Mouse (Mus musculus) lung, embryonic 15.5 days (tissue): Measurements from ENCODE around the gene Vac14. TPM values are rescaled to one million over a fixed set of nuclear protein-coding genes. Genes with fewer than 3 reads are reported as not detected.

Source experiments
- ATAC-seq: fragments of 200-750 bp; cut with Nextera tagmentation; 2 replicates; pipeline ENCODE4 v1.8.0; 2017; ENCODE audit warnings: moderate number of reproducible peaks, borderline replicate concordance; ENCODE audit not compliant: low FRiP score, low TSS enrichment; ENCODE audit errors: extremely low read depth
- H3K27ac ChIP-seq: fragments of 300-500 bp; sonication (generic); 2 replicates; pipeline ENCODE4 v1.5.1; 2015; ENCODE audit warnings: moderate library complexity, mild to moderate bottlenecking, inconsistent platforms
- H3K27me3 ChIP-seq: fragments of 300-500 bp; sonication (generic); 2 replicates; pipeline ENCODE4 v1.6.1; 2015; ENCODE audit warnings: inconsistent platforms
- H3K36me3 ChIP-seq: fragments of 300-500 bp; sonication (generic); 2 replicates; pipeline ENCODE4 v1.6.1; 2015; ENCODE audit warnings: inconsistent platforms
- H3K4me1 ChIP-seq: fragments of 300-500 bp; sonication (generic); 2 replicates; pipeline ENCODE4 v1.6.1; 2015; ENCODE audit warnings: inconsistent platforms
- H3K4me2 ChIP-seq: fragments of 300-500 bp; sonication (generic); 2 replicates; pipeline ENCODE4 v1.6.1; 2015; ENCODE audit warnings: inconsistent platforms, mild to moderate bottlenecking, moderate library complexity
- H3K4me3 ChIP-seq: fragments of 300-500 bp; sonication (generic); 2 replicates; pipeline ENCODE4 v1.5.1; 2015; ENCODE audit warnings: mild to moderate bottlenecking, inconsistent platforms
- H3K9ac ChIP-seq: fragments of 300-500 bp; sonication (generic); 2 replicates; pipeline ENCODE4 v1.6.1; 2015; ENCODE audit warnings: inconsistent platforms
- H3K9me3 ChIP-seq: fragments of 300-500 bp; sonication (generic); 2 replicates; pipeline ENCODE4 v1.6.1; 2016; ENCODE audit warnings: inconsistent platforms
- WGBS: fragments of 180-500 bp; shearing (Covaris S2); methylation state at CpG from one replicate; pipeline ENCODE4 v1.1.7; 2015; 5-methylcytosine and 5-hydroxymethylcytosine counted together
- polyA plus RNA-seq: library from polyadenylated mRNA; unstranded; fragments of >200 nt; fragmentation: Nextera tagmentation; extraction: Ambion mirVana; gene quantifications from 2 replicates; pipeline ENCODE4 v1.2.1, GENCODE M21; 2015

Vac14 gene
- polyA plus RNA-seq, 1 experiment from 2014 or later, result 18.2 TPM

- Histone ChIP-seq H3K4me1 (peaks cover 29% of the 10 kb centered on the region), H3K4me2 (no peak overlapping the region), H3K4me3 (no peak overlapping the region), H3K27ac (peak overlapping the region; percentile 5; the same call in 1 of the 2 replicates), H3K27me3 (no peaks in the 10 kb centered on the region), H3K9me3 (no peaks in the 10 kb centered on the region), H3K36me3 (no peaks in the 10 kb centered on the region), H3K9ac (no peak overlapping the region)
- WGBS, result 56% methylated on average over 4 of the region's 4 CpGs
- no peak for ATAC-seq
Observed at GRCm38 (mm10) chr8:110694826-110695225, 76.4 kb downstream of the Vac14 start.

GRCm38 (mm10) chr8:110695431-110695830 lies 77.0 kb downstream of the Vac14 start:
- no peak for ATAC-seq
- H3K9me3 ChIP-seq, result no peaks in the 10 kb centered on the region
- H3K27ac ChIP-seq, result peak overlapping the region; percentile 72

DNA sequence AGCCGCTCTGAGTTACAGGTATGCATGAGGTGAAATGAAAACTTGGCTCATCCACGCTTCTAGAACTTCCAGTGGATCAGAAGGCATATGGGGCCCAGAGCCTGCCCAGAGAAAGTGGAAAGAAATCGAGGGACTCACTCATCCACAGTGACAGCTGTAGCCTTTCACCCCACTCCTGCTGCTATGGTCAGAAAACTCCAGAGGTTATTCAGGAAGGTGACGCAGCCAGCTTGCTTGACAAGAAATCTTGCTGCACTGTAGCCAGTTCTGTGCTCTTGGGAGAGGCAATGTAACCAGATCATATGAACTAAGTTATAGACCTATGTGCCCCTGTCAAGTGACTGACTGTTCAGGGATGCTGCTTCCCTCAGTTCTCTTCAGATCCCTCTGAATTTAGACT lies 77.7 kb downstream of the Vac14 start:
- Histone ChIP-seq H3K9me3 (no peaks in the 10 kb centered on the region), H3K9ac (no peak overlapping the region), H3K27ac (peak overlapping the region; percentile 72), H3K4me2 (0 out of 2 replicates have a peak overlapping the region, but pooled peaks have one; percentile 21), H3K36me3 (no peaks in the 10 kb centered on the region), H3K4me1 (peaks cover 27% of the 10 kb centered on the region), H3K4me3 (no peak overlapping the region), H3K27me3 (no peaks in the 10 kb centered on the region)
- WGBS, result 70% methylated on average over 4 of the region's 4 CpGs
- no peak for ATAC-seq

More at GRCm38 (mm10) chr8:110695431-110695830, 77.0 kb downstream of the Vac14 start:
- Histone ChIP-seq H3K4me2 (0 out of 2 replicates have a peak overlapping the region, but pooled peaks have one; percentile 21), H3K4me3 (no peak overlapping the region), H3K9ac (no peak overlapping the region), H3K27me3 (no peaks in the 10 kb centered on the region), H3K4me1 (peaks cover 29% of the 10 kb centered on the region), H3K36me3 (no peaks in the 10 kb centered on the region)
- WGBS, result 86% methylated on average over 5 of the region's 5 CpGs

DNA sequence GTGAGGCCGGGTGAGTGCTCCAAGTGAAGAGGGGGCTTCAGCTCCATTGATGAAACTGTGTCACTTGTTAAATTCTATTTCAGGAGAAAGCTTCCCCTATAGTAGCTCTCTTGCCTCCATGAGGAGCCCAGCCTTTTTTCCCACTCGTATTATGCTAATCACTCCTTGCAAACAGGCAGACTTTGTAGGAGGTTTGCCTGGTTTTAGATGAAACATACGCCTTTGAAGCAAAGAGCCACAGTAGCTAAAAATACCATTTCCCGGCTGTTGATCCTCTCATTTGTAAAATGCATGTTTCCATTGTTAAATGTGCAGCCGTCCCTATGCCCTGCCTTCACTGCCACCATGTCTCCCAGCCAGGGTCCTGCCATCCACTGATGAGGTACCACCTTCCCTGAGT lies 79.2 kb downstream of the Vac14 start:
- H3K4me3 ChIP-seq, result no peak overlapping the region
- H3K27ac ChIP-seq, result no peak overlapping the region
- H3K9me3 ChIP-seq, result no peaks in the 10 kb centered on the region
- no peak overlapping the region for H3K9ac ChIP-seq
- H3K36me3 ChIP-seq, result no peaks in the 10 kb centered on the region
- peaks cover 38% of the 10 kb centered on the region for H3K4me1 ChIP-seq
- H3K27me3 ChIP-seq, result no peaks in the 10 kb centered on the region
- no peak overlapping the region for H3K4me2 ChIP-seq
- WGBS, result 86% methylated on average over 5 of the region's 5 CpGs
- no peak for ATAC-seq

DNA sequence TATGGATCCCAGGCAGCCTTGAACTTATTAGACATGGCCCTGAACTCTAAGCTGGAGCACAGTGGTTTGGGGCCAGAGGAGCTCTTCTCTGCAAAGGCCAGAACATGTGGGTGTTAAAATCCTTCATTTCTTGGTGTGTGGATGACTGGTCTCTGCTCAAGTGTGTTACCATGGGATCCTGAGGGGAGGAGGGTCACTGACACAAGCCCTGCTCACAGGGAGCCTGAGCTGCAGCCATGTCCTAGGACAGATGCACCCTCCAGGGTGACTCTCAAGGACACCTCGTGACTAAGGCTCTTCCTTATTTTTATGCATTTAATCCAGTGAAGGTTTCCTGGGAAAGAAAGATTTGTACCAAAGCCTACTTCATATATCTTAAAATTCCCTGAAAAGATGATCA lies 79.7 kb downstream of the Vac14 start:
- WGBS, result 67% methylated on average over 1 of the region's 1 CpGs

GRCm38 (mm10) chr8:110699501-110699900 lies 81.1 kb downstream of the Vac14 start:
- ATAC-seq, result no peak
- Histone ChIP-seq H3K4me2 (no peak overlapping the region), H3K9me3 (no peaks in the 10 kb centered on the region), H3K4me3 (no peak overlapping the region), H3K36me3 (no peaks in the 10 kb centered on the region), H3K27me3 (no peaks in the 10 kb centered on the region), H3K4me1 (peaks cover 50% of the 10 kb centered on the region), H3K27ac (no peak overlapping the region), H3K9ac (no peak overlapping the region)
- 72% methylated on average over 7 of the region's 7 CpGs for WGBS

More for the DNA sequence above, 79.7 kb downstream of the Vac14 start:
- Histone ChIP-seq H3K36me3 (no peaks in the 10 kb centered on the region), H3K4me2 (no peak overlapping the region), H3K27ac (no peak overlapping the region), H3K9me3 (no peaks in the 10 kb centered on the region), H3K4me3 (no peak overlapping the region), H3K9ac (no peak overlapping the region), H3K4me1 (peaks cover 40% of the 10 kb centered on the region), H3K27me3 (no peaks in the 10 kb centered on the region)
- ATAC-seq, result no peak

DNA sequence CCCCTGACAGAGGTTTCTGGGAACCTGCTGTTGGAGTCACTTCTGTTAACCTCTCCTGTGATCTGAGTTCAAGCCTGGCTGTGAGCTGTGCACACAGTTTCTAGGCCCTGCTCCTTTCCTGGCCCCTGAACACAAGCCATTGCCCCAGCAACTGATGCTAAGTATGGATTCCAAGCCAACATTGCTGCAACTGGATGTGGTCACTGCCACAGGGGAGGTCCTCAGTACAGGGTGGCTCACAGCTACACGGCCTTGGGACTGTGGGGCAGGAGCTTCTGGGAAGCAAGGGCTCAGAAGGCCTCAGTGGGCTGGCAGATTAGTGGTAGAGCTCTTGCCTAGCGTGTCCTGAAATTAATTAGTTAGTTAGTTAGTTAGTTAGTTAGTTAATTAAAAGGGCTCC lies 82.2 kb downstream of the Vac14 start:
- Histone ChIP-seq H3K27ac (no peak overlapping the region), H3K4me3 (no peak overlapping the region), H3K9ac (no peak overlapping the region), H3K4me2 (no peak overlapping the region), H3K4me1 (peaks cover 50% of the 10 kb centered on the region), H3K36me3 (no peaks in the 10 kb centered on the region), H3K9me3 (no peaks in the 10 kb centered on the region), H3K27me3 (no peaks in the 10 kb centered on the region)
- no peak for ATAC-seq
- whole genome bisulfite sequencing, result 88% methylated on average over 2 of the region's 2 CpGs

DNA sequence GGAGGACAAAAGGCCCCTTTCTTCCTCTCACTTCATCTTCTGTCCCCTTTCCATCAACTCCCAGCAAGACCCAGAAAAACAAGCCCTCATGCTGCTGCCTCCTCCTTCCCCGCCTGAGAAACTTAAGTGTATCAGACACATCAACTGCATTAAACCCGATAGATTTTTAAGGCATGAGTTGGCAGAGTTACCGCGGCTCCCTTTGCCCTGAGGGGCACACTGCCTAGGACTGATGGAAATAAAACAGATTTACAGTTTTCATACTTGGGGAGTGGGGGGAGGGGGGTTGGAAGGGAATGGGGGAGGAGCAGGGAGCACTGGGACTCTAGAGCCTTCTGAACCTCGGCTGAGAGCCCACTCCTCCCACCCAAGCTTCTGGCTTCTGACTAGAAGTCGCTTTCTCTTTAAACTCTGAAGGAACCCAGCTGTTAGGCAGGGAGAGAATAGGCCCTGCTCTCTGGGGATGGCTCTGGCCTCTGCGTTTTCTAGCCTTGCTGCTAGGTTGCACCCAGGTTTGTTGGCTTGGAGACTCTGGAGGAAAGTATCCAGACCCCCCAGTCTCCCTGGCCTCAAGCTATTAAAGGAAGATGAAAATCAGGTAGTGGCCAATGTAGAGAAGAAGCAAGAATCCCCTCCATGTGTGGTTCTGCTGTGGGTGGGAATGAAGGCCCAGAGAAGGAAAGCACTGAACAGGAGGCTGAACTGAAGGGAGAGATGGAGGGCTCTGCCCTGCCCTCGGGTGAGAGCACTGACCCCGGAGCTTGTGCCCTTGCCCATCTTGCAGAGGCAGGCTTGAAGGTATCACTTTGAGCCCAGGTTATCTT lies 84.5 kb downstream of the Vac14 start:
- ATAC-seq, result peak; percentile 83
- Histone ChIP-seq H3K9me3 (no peaks in the 10 kb centered on the region), H3K4me2 (no peak overlapping the region), H3K27ac (peak overlapping the region; percentile 85), H3K9ac (no peak overlapping the region), H3K4me3 (no peak overlapping the region), H3K36me3 (no peaks in the 10 kb centered on the region), H3K4me1 (peaks cover 52% of the 10 kb centered on the region), H3K27me3 (no peaks in the 10 kb centered on the region)
- 46% methylated on average over 9 of the region's 9 CpGs for WGBS

- Histone ChIP-seq H3K4me1 (peaks cover 59% of the 10 kb centered on the region), H3K27ac (peak overlapping the region; percentile 85), H3K9ac (no peak overlapping the region), H3K4me2 (no peak overlapping the region), H3K9me3 (no peaks in the 10 kb centered on the region), H3K27me3 (no peaks in the 10 kb centered on the region), H3K4me3 (no peak overlapping the region), H3K36me3 (no peaks in the 10 kb centered on the region)
- no peak for ATAC-seq
- WGBS, result 59% methylated on average over 9 of the region's 9 CpGs
Observed at GRCm38 (mm10) chr8:110703460-110704061, 85.2 kb downstream of the Vac14 start.

- ATAC-seq, result no peak
Observed at GRCm38 (mm10) chr8:110704103-110704502, 85.7 kb downstream of the Vac14 start.

DNA sequence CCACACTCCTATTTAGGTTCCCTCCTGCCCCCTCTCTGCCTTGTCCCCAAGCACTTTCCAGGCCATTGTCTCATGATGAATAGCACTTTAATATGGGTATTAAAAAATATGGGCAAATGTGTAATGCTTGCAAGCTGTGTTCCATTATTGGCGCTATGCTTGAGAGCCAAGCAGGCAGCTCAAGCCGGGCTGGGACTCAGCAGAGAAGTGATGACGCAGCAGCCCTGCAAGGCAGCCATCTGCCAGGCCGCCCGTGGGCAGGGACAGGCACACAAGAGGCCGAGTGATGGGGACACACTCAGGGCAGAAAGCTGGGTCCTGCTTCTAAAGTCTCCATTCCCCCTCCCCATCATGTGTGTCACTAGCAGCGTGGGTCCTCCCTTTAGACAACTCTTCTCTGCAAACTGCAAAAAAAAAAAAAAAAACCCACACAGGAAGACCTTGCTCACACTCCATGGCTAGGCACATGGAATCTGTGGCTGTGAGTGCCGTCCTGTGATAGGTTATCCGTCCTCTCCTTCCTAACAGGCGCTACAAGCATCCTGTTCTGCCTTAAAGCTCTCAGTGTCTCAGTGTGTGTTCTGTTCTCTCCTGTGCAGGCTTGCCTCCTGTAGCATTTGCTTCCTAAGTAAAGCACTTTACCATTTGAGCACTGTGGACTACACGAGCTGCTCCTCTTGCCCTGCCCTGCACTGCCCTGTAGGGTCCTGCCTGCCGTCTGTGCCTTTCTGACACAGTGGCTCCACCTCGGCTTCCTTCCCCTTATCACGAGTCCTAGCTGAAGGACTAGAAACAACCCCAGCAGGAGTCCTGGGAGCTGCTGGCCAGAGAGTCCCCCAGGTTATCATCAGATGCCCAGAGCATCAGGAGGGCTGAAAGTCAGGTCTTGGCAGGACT lies 87.3 kb downstream of the Vac14 start:
- no peaks in the 10 kb centered on the region for H3K9me3 ChIP-seq
- peak overlapping the region; percentile 74 for H3K27ac ChIP-seq
- H3K9ac ChIP-seq, result no peak overlapping the region
- no peaks in the 10 kb centered on the region for H3K36me3 ChIP-seq
- no peaks in the 10 kb centered on the region for H3K27me3 ChIP-seq
- no peak for ATAC-seq
- 49% methylated on average over 14 of the region's 14 CpGs for WGBS
- peaks cover 79% of the 10 kb centered on the region for H3K4me1 ChIP-seq
- H3K4me3 ChIP-seq, result no peak overlapping the region
- H3K4me2 ChIP-seq, result no peak overlapping the region

More at GRCm38 (mm10) chr8:110704103-110704502, 85.7 kb downstream of the Vac14 start:
- Histone ChIP-seq H3K4me2 (no peak overlapping the region), H3K9ac (no peak overlapping the region), H3K4me1 (peaks cover 64% of the 10 kb centered on the region), H3K4me3 (no peak overlapping the region), H3K27ac (peak overlapping the region; percentile 85; the same call in 1 of the 2 replicates), H3K27me3 (no peaks in the 10 kb centered on the region), H3K9me3 (no peaks in the 10 kb centered on the region), H3K36me3 (no peaks in the 10 kb centered on the region)
- WGBS, result 78% methylated on average over 3 of the region's 3 CpGs
